Mouse (Mus musculus): Measurements from ENCODE around the gene Cmah.
"Not testable (repeated sequence)": the region's sequence is repeated elsewhere in the genome, so short reads cannot be mapped to it uniquely, and the experiment has no call there.

Gene Cmah

GRCm38 (mm10) chr13:24340462-24340861 is 13.3 kb downstream of the Cmah start:
- DNase-seq (ENCODE audit: low read depth, low spot score), result no peak

GRCm38 (mm10) chr13:24342091-24342490 is 14.9 kb downstream of the Cmah start:
- no peak for DNase-seq (ENCODE audit: low read depth, low spot score)

DNA sequence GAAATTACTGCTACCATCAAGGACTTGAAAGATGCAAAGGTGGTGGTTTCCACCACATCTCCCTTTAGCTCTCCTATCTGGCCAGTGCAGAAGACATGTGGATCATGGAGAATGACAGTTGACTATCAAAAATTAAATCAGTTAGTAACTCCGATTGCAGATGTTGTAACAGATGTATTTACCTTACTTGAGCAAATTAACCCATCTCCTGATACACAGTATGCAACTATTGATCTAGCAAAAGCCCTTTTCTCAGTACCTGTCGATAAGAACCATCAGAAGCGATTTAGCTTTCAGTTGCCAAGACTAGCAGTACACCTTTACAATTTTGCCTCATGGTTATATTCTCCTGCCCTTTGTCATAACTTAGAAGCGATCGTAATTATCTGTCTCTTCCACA is 25.8 kb downstream of the Cmah start:
- DNase-seq (ENCODE audit: low read depth, low spot score), result no peak

- no peak for DNase-seq (ENCODE audit: low read depth, low spot score)
Observed at GRCm38 (mm10) chr13:24354751-24355150, 27.5 kb downstream of the Cmah start.

DNA sequence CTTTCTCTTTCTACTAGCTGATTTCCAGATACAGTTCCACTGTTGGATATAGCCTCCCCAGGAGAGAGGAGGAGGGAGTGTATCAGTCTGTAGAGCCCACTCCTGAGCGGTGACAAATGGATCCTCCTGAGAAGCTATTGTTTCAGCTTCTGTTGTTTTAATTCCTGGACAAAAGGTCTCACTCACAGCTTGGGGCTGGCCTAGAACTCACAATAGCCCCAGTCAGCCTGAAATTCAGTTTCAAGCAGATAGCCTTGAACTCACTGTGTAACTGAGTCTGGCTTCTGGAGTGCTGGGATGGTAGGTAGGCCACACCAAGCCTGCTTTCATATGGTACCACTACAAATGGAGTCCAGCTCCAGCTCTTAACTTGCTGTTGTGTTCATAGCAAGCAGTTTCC is 32.0 kb downstream of the Cmah start:
- DNase-seq (ENCODE audit: low read depth, low spot score), result no peak

DNA sequence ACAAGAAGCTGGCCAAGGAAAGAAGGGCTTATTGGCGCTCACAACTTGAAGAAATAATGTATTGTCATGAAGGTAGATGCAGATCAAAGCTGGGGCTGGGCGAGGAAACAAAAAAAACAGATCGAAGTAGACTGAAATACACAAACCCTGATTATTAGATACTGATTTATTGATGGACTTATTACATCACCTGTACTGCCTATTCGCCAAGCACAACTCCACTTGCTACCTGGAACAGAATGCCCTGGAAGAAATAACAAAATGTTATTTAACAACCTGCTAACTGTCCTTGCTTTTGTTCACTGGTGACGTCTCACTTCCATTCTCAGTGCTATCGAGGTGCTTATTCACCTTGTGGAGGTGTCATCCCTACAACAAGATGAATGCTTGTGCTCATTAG is 38.0 kb downstream of the Cmah start:
- DNase-seq (ENCODE audit: low read depth, low spot score), result no peak

DNA sequence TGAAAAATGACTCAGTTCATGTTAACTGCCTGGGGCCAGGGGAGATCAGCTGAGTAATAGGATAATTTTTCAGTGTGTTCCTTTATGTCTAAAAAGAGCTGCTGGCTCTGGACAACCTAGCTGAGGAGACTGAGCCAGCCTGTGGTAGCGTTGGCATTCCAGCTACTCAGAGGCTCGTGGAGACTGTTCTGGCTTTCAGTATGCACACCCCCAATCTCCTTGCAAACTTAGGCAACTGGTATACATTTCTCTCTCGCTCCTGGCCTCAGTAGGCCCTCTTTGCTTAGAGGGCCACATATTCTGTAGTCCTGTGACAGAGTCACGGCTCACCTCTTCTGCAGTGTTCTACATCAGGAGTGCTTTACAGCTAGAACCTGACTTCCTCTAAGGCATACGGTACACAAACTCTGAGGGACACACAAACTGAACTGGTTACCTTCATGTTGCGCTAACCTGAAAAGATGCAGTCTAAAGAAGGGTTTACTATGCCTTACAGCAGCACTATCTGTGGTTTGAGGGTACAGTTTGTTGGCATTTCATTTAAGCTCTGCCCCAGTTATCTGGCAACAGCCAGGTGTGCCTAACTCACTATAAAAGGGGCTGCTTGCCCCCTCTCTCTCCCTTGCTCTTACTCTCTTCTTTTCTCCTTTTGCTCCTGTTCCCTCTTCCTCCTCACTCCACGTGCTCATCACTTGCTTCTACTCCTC is 45.8 kb downstream of the Cmah start:
- DNase-seq (ENCODE audit: low read depth, low spot score), result no peak

DNA sequence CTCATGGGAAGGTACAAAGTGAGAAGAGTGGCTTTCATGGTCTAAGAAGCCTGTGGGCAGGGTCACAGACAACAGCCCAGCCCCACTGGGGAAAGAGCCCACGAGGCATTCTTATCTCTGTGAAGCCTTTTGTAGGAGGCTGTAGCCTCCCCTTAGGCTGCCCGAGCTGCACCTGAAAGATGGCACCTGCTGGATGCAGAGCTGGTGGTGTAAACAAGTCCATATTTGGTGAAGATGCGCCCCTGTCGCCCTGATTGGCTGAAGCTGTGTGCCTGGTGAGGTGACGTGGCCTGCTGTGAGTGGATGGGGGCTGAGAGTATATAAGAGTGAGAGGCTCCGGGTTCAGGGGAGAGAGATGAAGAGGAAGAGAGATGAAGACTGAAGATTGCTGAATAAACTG is 47.4 kb downstream of the Cmah start:
- peak; percentile 44 for DNase-seq (ENCODE audit: low read depth, low spot score)

DNA sequence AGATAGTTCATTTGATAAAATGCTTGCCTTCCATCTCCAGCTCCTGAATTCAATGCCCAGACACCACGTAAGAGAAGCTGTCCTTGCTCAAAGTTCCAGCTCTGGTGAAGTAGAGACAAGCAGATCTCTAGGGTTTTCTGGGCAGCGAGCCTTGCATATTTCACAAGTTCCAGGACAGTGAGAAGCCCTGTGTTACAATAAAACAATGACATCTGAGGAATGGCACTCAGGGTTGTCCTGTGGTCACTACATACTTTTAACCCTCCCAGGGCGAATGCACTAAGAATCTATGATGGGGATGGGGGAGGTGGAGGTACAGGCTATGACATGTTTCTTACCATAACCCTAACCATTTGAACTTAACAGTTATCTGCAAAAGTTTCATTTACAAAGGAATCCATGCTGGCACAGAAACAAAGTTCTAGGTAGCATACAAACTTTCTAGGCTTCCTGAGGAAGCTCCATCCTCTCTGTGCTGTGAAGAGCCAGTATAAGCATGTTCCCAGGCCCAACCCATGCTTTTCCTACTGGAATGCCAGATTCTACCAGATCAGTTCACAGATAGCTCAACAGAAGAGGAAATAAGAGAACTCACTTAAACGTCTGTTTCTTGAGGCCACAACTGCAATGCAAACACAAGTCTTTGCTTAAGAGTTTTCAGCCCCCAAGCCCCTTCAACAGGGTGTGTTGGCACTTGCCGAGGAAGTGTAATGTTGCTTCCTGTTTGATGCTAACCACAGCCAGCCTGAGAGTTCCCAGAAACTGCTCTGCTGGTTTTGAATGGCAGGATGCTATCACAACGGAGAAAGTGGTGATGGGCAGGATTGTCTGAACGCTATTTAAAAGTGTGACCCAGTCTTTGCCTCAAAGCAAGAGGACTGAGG is 48.4 kb downstream of the Cmah start:
- DNase-seq (ENCODE audit: low read depth, low spot score), result peak; percentile 47

DNA sequence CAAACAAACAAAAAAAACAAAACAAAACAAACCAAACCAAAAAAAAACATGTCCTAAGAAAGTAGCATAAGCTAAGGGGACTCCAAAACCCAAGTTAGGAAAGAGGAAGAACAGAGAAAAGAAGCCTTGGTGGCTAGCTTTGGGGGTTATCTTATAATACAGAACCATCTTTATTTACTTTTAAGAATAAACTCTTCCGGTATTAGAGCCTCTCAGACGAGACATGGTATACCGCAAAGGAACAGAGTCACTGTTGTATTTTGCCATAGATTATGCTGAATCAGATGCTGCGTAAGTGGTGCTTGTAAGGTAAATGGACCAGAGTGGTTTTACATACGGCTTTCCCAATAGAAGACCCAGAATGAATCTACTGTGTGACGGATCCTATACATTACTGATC is 53.5 kb downstream of the Cmah start:
- no peak for DNase-seq (ENCODE audit: low read depth, low spot score)

GRCm38 (mm10) chr13:24383885-24384284 is 56.7 kb downstream of the Cmah start:
- DNase-seq (ENCODE audit: low read depth, low spot score), result no peak

DNA sequence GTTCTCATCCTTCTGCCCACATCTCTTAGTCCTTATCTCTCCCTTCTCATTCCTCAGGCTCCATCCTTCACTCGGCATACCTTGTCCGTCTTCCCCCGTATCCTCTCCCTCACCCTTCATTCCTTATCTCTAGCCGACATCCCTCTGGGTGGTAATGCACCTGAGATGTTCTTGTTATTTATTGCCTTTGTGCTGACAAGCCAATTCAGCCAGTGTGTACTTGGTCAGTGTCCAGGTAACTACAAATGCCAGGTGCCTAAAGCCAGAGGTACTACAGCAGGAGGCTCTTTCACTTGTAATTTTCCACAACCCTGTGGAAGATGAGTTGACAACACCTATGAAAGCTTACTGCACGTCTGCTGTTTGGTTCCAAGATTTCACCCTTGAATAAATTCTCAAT is 64.7 kb downstream of the Cmah start:
- DNase-seq (ENCODE audit: low read depth, low spot score), result no peak

GRCm38 (mm10) chr13:24392655-24393054 is 65.5 kb downstream of the Cmah start:
- no peak for DNase-seq (ENCODE audit: low read depth, low spot score)

- peak; percentile 29 for DNase-seq (ENCODE audit: low read depth, low spot score)
Observed at GRCm38 (mm10) chr13:24393055-24393454, 65.9 kb downstream of the Cmah start.

- no peak for DNase-seq (ENCODE audit: low read depth, low spot score)
Observed at GRCm38 (mm10) chr13:24395815-24396214, 68.6 kb downstream of the Cmah start.

DNA sequence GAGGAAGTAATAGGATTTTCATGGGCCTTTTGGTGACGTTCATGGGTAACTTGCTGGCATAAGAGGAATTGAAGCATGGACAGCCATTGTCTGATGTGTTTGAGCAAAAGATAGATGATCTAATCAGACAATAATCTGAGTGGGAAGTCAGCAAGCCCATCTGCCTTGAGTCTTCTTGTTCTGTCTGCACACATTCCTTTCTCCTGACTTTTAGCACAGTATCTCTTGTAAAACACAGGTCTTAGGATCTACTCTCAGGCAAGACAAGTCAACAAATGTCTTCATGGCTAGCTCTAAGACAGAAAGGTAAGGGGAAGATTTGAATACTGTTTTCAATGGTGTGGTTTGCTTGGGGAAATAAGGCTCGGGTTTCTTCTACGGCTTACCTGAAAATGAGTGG is 70.0 kb downstream of the Cmah start:
- DNase-seq (ENCODE audit: low read depth, low spot score), result no peak

GRCm38 (mm10) chr13:24398488-24398887 is 71.3 kb downstream of the Cmah start:
- no peak for DNase-seq (ENCODE audit: low read depth, low spot score)

GRCm38 (mm10) chr13:24401821-24402220 is 74.6 kb downstream of the Cmah start:
- DNase-seq (ENCODE audit: low read depth, low spot score), result not testable (repeated sequence)

- no peak for DNase-seq (ENCODE audit: low read depth, low spot score)
Observed at GRCm38 (mm10) chr13:24403054-24403453, 75.8 kb downstream of the Cmah start.

- DNase-seq (ENCODE audit: low read depth, low spot score), result no peak
Observed at GRCm38 (mm10) chr13:24406847-24407246, 79.6 kb downstream of the Cmah start.

- peak; percentile 49 for DNase-seq (ENCODE audit: low read depth, low spot score)
Observed at GRCm38 (mm10) chr13:24414635-24415206, 87.5 kb downstream of the Cmah start.

DNA sequence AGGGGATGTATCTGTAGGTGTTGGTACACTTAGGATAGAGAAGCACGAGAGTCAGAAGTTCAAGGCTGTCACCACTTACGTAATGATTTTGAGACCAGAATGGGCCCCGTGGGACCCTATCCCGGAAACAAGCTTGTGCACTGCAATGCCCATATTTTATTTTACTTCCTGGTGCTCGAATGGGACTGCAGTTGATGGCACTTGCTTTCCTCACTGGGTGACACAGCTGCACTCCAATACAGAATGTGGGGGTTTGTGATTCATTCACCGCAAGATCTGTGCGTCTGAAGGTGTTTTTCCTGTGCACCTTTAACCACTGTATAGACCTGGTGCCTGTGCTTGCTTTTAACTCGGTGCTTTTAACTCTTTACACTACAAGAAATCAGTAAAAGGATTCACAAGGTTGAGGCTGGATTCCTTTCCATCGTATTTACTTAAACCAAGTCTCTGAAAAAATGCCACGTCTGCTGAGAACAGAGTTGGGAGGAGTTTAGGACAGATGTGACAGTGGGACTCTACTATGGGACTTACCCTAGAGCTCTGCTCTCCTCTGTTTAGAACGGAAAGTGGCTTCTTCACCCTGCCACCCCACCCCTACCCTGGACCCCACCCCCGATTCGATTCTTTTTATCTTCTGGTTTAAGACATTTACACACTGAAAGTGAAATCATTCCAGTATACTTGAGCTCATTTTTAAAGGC is 88.5 kb downstream of the Cmah start:
- peak; percentile 91 for DNase-seq (ENCODE audit: low read depth, low spot score)
